Mouse (Mus musculus): ENCODE measurements around the gene Cdk8.

Gene Cdk8

GRCm38 (mm10) chr5:146330031-146330764 lies 99.2 kb downstream of the Cdk8 start:
- DNase-seq, result peak in 1 of 2 experiments; percentile 7

- DNase-seq, result no peak
Observed at GRCm38 (mm10) chr5:146330765-146331115, 99.7 kb downstream of the Cdk8 start.

- no peak for DNase-seq
Observed at GRCm38 (mm10) chr5:146331131-146331530, 100.1 kb downstream of the Cdk8 start.

GRCm38 (mm10) chr5:146332541-146332940 lies 101.5 kb downstream of the Cdk8 start:
- no peak for DNase-seq

GRCm38 (mm10) chr5:146334410-146334809 lies 103.4 kb downstream of the Cdk8 start:
- DNase-seq, result no peak

- no peak for DNase-seq
Observed at GRCm38 (mm10) chr5:146338064-146338463, 107.0 kb downstream of the Cdk8 start.

GRCm38 (mm10) chr5:146340037-146340436 lies 109.0 kb downstream of the Cdk8 start:
- DNase-seq, result no peak

GRCm38 (mm10) chr5:146344911-146345686 lies 114.1 kb downstream of the Cdk8 start:
- DNase-seq, result no peak

GRCm38 (mm10) chr5:146347081-146347480 lies 116.1 kb downstream of the Cdk8 start:
- DNase-seq, result no peak

GRCm38 (mm10) chr5:146349183-146349582 lies 118.2 kb downstream of the Cdk8 start:
- no peak for DNase-seq

- no peak for DNase-seq
Observed at GRCm38 (mm10) chr5:146350784-146351183, 119.8 kb downstream of the Cdk8 start.

- no peak for DNase-seq
Observed at GRCm38 (mm10) chr5:146352006-146352405, 121.0 kb downstream of the Cdk8 start.

Measured in thymus, postnatal 36 days (tissue).